Mouse (Mus musculus): ENCODE results near the gene Rem1. TPM values are rescaled to one million over a fixed set of nuclear protein-coding genes. Genes with fewer than 3 reads are reported as not detected.
A peak's percentile ranks its signal among the peaks of the same experiment; 100 is the strongest.

Gene Rem1
- 4.7 and 7.0 TPM in 2 replicates for polyA plus RNA-seq (2014; fragmentation: Nextera tagmentation; extraction: Ambion mirVana)

- Histone ChIP-seq H3K36me3 (ENCODE audit: control insufficient read depth, insufficient read depth, low read length) (no peaks in the 10 kb centered on the region), H3K4me3 (ENCODE audit: low read depth, low read length) (peak within 1 kb of the TSS; percentile 41), H3K9ac (ENCODE audit: low read depth, low read length) (peak within 1 kb of the TSS; percentile 63), H3K27me3 (replicated peaks; ENCODE audit: control insufficient read depth, insufficient read depth, low read length) (peaks cover 41% of the 10 kb centered on the region), H3K4me1 (ENCODE audit: control insufficient read depth, insufficient read depth, low read length) (no peaks in the 10 kb centered on the region; the same call in 1 of the 2 replicates), H3K9me3 (ENCODE audit: control insufficient read depth, low read length) (no peaks in the 10 kb centered on the region), H3K4me2 (ENCODE audit: low read depth, low read length) (peak within 1 kb of the TSS; percentile 74), H3K27ac (replicated peaks; ENCODE audit: low read depth, low read length) (no peak within 1 kb of the TSS)
- DNase-seq (ENCODE audit: low spot score) (peak; percentile 47), ATAC-seq (ENCODE audit: low read depth) (peak; percentile 79)
- 2% methylated on average over 33 of the region's 59 CpGs for WGBS
Observed at GRCm38 (mm10) chr2:152626774-152627591, at the start of gene Rem1. Gene Rem1 (plus strand): TSS chr2:152626951.

GRCm38 (mm10) chr2:152580107-152580506 is 46.6 kb upstream of the Rem1 start, which contains the start of gene Defb19:
Gene Defb19 (minus strand): TSS chr2:152580312.
- Histone ChIP-seq H3K9ac (ENCODE audit: low read depth, low read length) (no peak within 1 kb of the TSS), H3K27me3 (replicated peaks; ENCODE audit: control insufficient read depth, insufficient read depth, low read length) (no peaks in the 10 kb centered on the region), H3K27ac (replicated peaks; ENCODE audit: low read depth, low read length) (no peak within 1 kb of the TSS), H3K36me3 (ENCODE audit: control insufficient read depth, insufficient read depth, low read length) (no peaks in the 10 kb centered on the region), H3K4me3 (ENCODE audit: low read depth, low read length) (no peak within 1 kb of the TSS), H3K4me2 (ENCODE audit: low read depth, low read length) (no peak within 1 kb of the TSS), H3K4me1 (ENCODE audit: control insufficient read depth, insufficient read depth, low read length) (no peaks in the 10 kb centered on the region), H3K9me3 (ENCODE audit: control insufficient read depth, low read length) (no peaks in the 10 kb centered on the region)
- DNase-seq (ENCODE audit: low spot score) = no peak
- 66% methylated on average over 7 of the region's 7 CpGs for WGBS
- ATAC-seq (ENCODE audit: low read depth) = no peak

- Histone ChIP-seq H3K27me3 (replicated peaks; ENCODE audit: control insufficient read depth, insufficient read depth, low read length) (no peaks in the 10 kb centered on the region), H3K36me3 (ENCODE audit: control insufficient read depth, insufficient read depth, low read length) (no peaks in the 10 kb centered on the region), H3K9ac (ENCODE audit: low read depth, low read length) (no peak overlapping the region), H3K4me2 (ENCODE audit: low read depth, low read length) (no peak overlapping the region), H3K4me1 (ENCODE audit: control insufficient read depth, insufficient read depth, low read length) (no peaks in the 10 kb centered on the region), H3K27ac (replicated peaks; ENCODE audit: low read depth, low read length) (no peak overlapping the region), H3K4me3 (ENCODE audit: low read depth, low read length) (no peak overlapping the region), H3K9me3 (ENCODE audit: control insufficient read depth, low read length) (no peaks in the 10 kb centered on the region)
- 89% methylated on average over 11 of the region's 11 CpGs for WGBS
- no peak for DNase-seq (ENCODE audit: low spot score)
- no peak for ATAC-seq (ENCODE audit: low read depth)
Observed at GRCm38 (mm10) chr2:152580612-152581011, 46.1 kb upstream of the Rem1 start.

- H3K9ac ChIP-seq (ENCODE audit: low read depth, low read length) = no peak overlapping the region
- no peaks in the 10 kb centered on the region for H3K36me3 ChIP-seq (ENCODE audit: control insufficient read depth, insufficient read depth, low read length)
- no peak for DNase-seq (ENCODE audit: low spot score)
- WGBS = 71% methylated on average over 4 of the region's 4 CpGs
- no peak overlapping the region for H3K27ac ChIP-seq (replicated peaks; ENCODE audit: low read depth, low read length)
- ATAC-seq (ENCODE audit: low read depth) = no peak
- H3K4me3 ChIP-seq (ENCODE audit: low read depth, low read length) = no peak overlapping the region
- H3K27me3 ChIP-seq (replicated peaks; ENCODE audit: control insufficient read depth, insufficient read depth, low read length) = no peaks in the 10 kb centered on the region
- H3K4me2 ChIP-seq (ENCODE audit: low read depth, low read length) = no peak overlapping the region
- H3K4me1 ChIP-seq (ENCODE audit: control insufficient read depth, insufficient read depth, low read length) = no peaks in the 10 kb centered on the region
- no peaks in the 10 kb centered on the region for H3K9me3 ChIP-seq (ENCODE audit: control insufficient read depth, low read length)
Observed at GRCm38 (mm10) chr2:152586926-152587560, 39.7 kb upstream of the Rem1 start.

GRCm38 (mm10) chr2:152588450-152588849 is 38.3 kb upstream of the Rem1 start:
- ATAC-seq (ENCODE audit: low read depth) (no peak), DNase-seq (ENCODE audit: low spot score) (no peak)
- H3K9me3 ChIP-seq (ENCODE audit: control insufficient read depth, low read length) = no peaks in the 10 kb centered on the region
- H3K27ac ChIP-seq (replicated peaks; ENCODE audit: low read depth, low read length) = no peak overlapping the region
- H3K36me3 ChIP-seq (ENCODE audit: control insufficient read depth, insufficient read depth, low read length) = no peaks in the 10 kb centered on the region
- no peak overlapping the region for H3K4me2 ChIP-seq (ENCODE audit: low read depth, low read length)
- H3K27me3 ChIP-seq (replicated peaks; ENCODE audit: control insufficient read depth, insufficient read depth, low read length) = no peaks in the 10 kb centered on the region
- no peak overlapping the region for H3K4me3 ChIP-seq (ENCODE audit: low read depth, low read length)
- H3K9ac ChIP-seq (ENCODE audit: low read depth, low read length) = no peak overlapping the region
- WGBS = 25% methylated on average over 2 of the region's 2 CpGs
- H3K4me1 ChIP-seq (ENCODE audit: control insufficient read depth, insufficient read depth, low read length) = no peaks in the 10 kb centered on the region

- Histone ChIP-seq H3K4me2 (ENCODE audit: low read depth, low read length) (no peak overlapping the region), H3K4me1 (ENCODE audit: control insufficient read depth, insufficient read depth, low read length) (no peaks in the 10 kb centered on the region), H3K4me3 (ENCODE audit: low read depth, low read length) (no peak overlapping the region), H3K9me3 (ENCODE audit: control insufficient read depth, low read length) (no peaks in the 10 kb centered on the region), H3K27ac (replicated peaks; ENCODE audit: low read depth, low read length) (no peak overlapping the region), H3K27me3 (replicated peaks; ENCODE audit: control insufficient read depth, insufficient read depth, low read length) (no peaks in the 10 kb centered on the region), H3K36me3 (ENCODE audit: control insufficient read depth, insufficient read depth, low read length) (no peaks in the 10 kb centered on the region), H3K9ac (ENCODE audit: low read depth, low read length) (no peak overlapping the region)
- 32% methylated on average over 6 of the region's 6 CpGs for WGBS
- DNase-seq (ENCODE audit: low spot score) = no peak
- ATAC-seq (ENCODE audit: low read depth) = no peak
Observed at GRCm38 (mm10) chr2:152589021-152589420, 37.7 kb upstream of the Rem1 start.

- Histone ChIP-seq H3K27ac (replicated peaks; ENCODE audit: low read depth, low read length) (no peak within 1 kb of the TSS), H3K4me3 (ENCODE audit: low read depth, low read length) (no peak within 1 kb of the TSS), H3K9me3 (ENCODE audit: control insufficient read depth, low read length) (no peaks in the 10 kb centered on the region), H3K36me3 (ENCODE audit: control insufficient read depth, insufficient read depth, low read length) (no peaks in the 10 kb centered on the region), H3K9ac (ENCODE audit: low read depth, low read length) (no peak within 1 kb of the TSS), H3K4me1 (ENCODE audit: control insufficient read depth, insufficient read depth, low read length) (no peaks in the 10 kb centered on the region), H3K4me2 (ENCODE audit: low read depth, low read length) (no peak within 1 kb of the TSS), H3K27me3 (replicated peaks; ENCODE audit: control insufficient read depth, insufficient read depth, low read length) (no peaks in the 10 kb centered on the region)
- 63% methylated on average over 7 of the region's 7 CpGs for WGBS
- DNase-seq (ENCODE audit: low spot score) (no peak), ATAC-seq (ENCODE audit: low read depth) (no peak)
Observed at GRCm38 (mm10) chr2:152599299-152599698, 27.5 kb upstream of the Rem1 start, which contains the start of gene Defb45. Gene Defb45 (minus strand): TSS chr2:152599399.

- no peak overlapping the region for H3K9ac ChIP-seq (ENCODE audit: low read depth, low read length)
Observed at GRCm38 (mm10) chr2:152600076-152600475, 26.7 kb upstream of the Rem1 start.

More at GRCm38 (mm10) chr2:152600076-152600475, 26.7 kb upstream of the Rem1 start:
- Histone ChIP-seq H3K36me3 (ENCODE audit: control insufficient read depth, insufficient read depth, low read length) (no peaks in the 10 kb centered on the region), H3K4me1 (ENCODE audit: control insufficient read depth, insufficient read depth, low read length) (no peaks in the 10 kb centered on the region), H3K27ac (replicated peaks; ENCODE audit: low read depth, low read length) (no peak overlapping the region), H3K4me2 (ENCODE audit: low read depth, low read length) (no peak overlapping the region), H3K27me3 (replicated peaks; ENCODE audit: control insufficient read depth, insufficient read depth, low read length) (no peaks in the 10 kb centered on the region), H3K9me3 (ENCODE audit: control insufficient read depth, low read length) (no peaks in the 10 kb centered on the region), H3K4me3 (ENCODE audit: low read depth, low read length) (no peak overlapping the region)
- 84% methylated on average over 6 of the region's 6 CpGs for WGBS
- DNase-seq (ENCODE audit: low spot score) (no peak), ATAC-seq (ENCODE audit: low read depth) (no peak)
